Mouse (Mus musculus): ENCODE measurements around the gene Fahd1.

DNA sequence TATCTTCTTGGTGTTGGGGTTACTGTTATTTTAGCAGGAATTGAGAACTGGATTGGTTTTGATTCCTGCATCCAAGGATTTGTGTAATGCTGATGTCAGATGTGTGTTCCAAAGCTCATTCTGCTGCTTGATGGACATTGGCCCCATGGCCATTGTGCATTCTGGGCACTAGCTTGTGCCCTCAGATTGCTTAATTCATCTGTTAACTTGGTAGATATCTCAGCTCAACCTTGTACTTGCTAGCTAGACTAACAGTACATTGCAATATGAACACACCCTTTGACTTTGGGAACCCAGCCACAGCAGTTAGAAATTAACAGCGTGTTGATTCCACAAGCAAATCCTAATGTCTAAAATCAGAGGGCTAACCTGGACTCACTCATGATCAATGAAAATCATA is 2.8 kb downstream of the Fahd1 start:
- no peak for TF ChIP-seq CTCF (IDR thresholded peaks at IDR 0.05; ENCODE audit: borderline replicate concordance, control insufficient read depth, extremely low read depth, insufficient read depth, low read length, poor library complexity)
- no peak for TF ChIP-seq POLR2A (IDR thresholded peaks at IDR 0.05; ENCODE audit: control insufficient read depth, extremely low read depth, insufficient read depth, low read length, poor library complexity)
